Mouse (Mus musculus): ENCODE data around the gene Zswim1. TPM values are rescaled to one million over a fixed set of nuclear protein-coding genes. Genes with fewer than 3 reads are reported as not detected.
"Not testable (repeated sequence)": the region's sequence is repeated elsewhere in the genome, so short reads cannot be mapped to it uniquely, and the experiment has no call there.

Gene Zswim1
- polyA plus RNA-seq, 1 experiment from 2014 or later: 4.4 TPM

GRCm38 (mm10) chr2:164866741-164867551, 44.5 kb downstream of the Zswim1 start:
- peak; percentile 38; the same call in 1 of the 2 replicates for ATAC-seq (ENCODE audit: insufficient read depth)
- Histone ChIP-seq H3K27ac (replicated peaks) (peak overlapping the region; percentile 51; the same call in 1 of the 2 replicates), H3K4me1 (replicated peaks) (peaks cover 21% of the 10 kb centered on the region), H3K4me2 (no peak overlapping the region), H3K27me3 (no peaks in the 10 kb centered on the region; the same call in 1 of the 2 replicates), H3K9me3 (replicated peaks) (no peaks in the 10 kb centered on the region), H3K4me3 (replicated peaks) (no peak overlapping the region), H3K36me3 (replicated peaks) (no peaks in the 10 kb centered on the region), H3K9ac (no peak overlapping the region)
- WGBS (ENCODE audit: insufficient replicate concordance): 39% methylated on average over 16 of the region's 16 CpGs

GRCm38 (mm10) chr2:164867566-164867965, 45.1 kb downstream of the Zswim1 start:
- no peaks in the 10 kb centered on the region for H3K36me3 ChIP-seq (replicated peaks)
- no peaks in the 10 kb centered on the region for H3K9me3 ChIP-seq (replicated peaks)
- peaks cover 16% of the 10 kb centered on the region for H3K4me1 ChIP-seq (replicated peaks)
- 88% methylated on average over 7 of the region's 7 CpGs for WGBS (ENCODE audit: insufficient replicate concordance)
- H3K4me3 ChIP-seq (replicated peaks): no peak overlapping the region
- no peak overlapping the region for H3K4me2 ChIP-seq
- no peak for ATAC-seq (ENCODE audit: insufficient read depth)
- no peak overlapping the region; the same call in 1 of the 2 replicates for H3K27ac ChIP-seq (replicated peaks)
- H3K27me3 ChIP-seq: no peaks in the 10 kb centered on the region
- H3K9ac ChIP-seq: no peak overlapping the region

GRCm38 (mm10) chr2:164868491-164868890, 46.0 kb downstream of the Zswim1 start:
- 36% methylated on average over 7 of the region's 7 CpGs for WGBS (ENCODE audit: insufficient replicate concordance)
- peak; percentile 30 for ATAC-seq (ENCODE audit: insufficient read depth)
- no peaks in the 10 kb centered on the region for H3K9me3 ChIP-seq (replicated peaks)
- no peak overlapping the region for H3K4me2 ChIP-seq
- H3K4me3 ChIP-seq (replicated peaks): no peak overlapping the region
- no peak overlapping the region for H3K27ac ChIP-seq (replicated peaks)
- H3K36me3 ChIP-seq (replicated peaks): no peaks in the 10 kb centered on the region
- no peak overlapping the region for H3K9ac ChIP-seq
- H3K27me3 ChIP-seq: no peaks in the 10 kb centered on the region
- peaks cover 12% of the 10 kb centered on the region for H3K4me1 ChIP-seq (replicated peaks)

- Histone ChIP-seq H3K27ac (replicated peaks) (no peak overlapping the region), H3K4me3 (replicated peaks) (no peak overlapping the region), H3K36me3 (replicated peaks) (no peaks in the 10 kb centered on the region), H3K9ac (no peak overlapping the region), H3K27me3 (no peaks in the 10 kb centered on the region), H3K4me1 (replicated peaks) (peaks cover 14% of the 10 kb centered on the region), H3K9me3 (replicated peaks) (no peaks in the 10 kb centered on the region), H3K4me2 (no peak overlapping the region)
- 50% methylated on average over 6 of the region's 6 CpGs for WGBS (ENCODE audit: insufficient replicate concordance)
- ATAC-seq (ENCODE audit: insufficient read depth): no peak
Measured at GRCm38 (mm10) chr2:164871602-164872303, 49.3 kb downstream of the Zswim1 start.

GRCm38 (mm10) chr2:164873621-164874020, 51.1 kb downstream of the Zswim1 start:
- no peak overlapping the region for H3K4me2 ChIP-seq
- no peaks in the 10 kb centered on the region for H3K36me3 ChIP-seq (replicated peaks)
- H3K27me3 ChIP-seq: no peaks in the 10 kb centered on the region
- H3K4me3 ChIP-seq (replicated peaks): no peak overlapping the region
- H3K4me1 ChIP-seq (replicated peaks): peaks cover 24% of the 10 kb centered on the region
- H3K27ac ChIP-seq (replicated peaks): no peak overlapping the region
- no peaks in the 10 kb centered on the region for H3K9me3 ChIP-seq (replicated peaks)
- ATAC-seq (ENCODE audit: insufficient read depth): no peak
- H3K9ac ChIP-seq: no peak overlapping the region
- 25% methylated on average over 3 of the region's 3 CpGs for WGBS (ENCODE audit: insufficient replicate concordance)

GRCm38 (mm10) chr2:164874239-164874769, 51.8 kb downstream of the Zswim1 start:
- Histone ChIP-seq H3K36me3 (replicated peaks) (no peaks in the 10 kb centered on the region), H3K27ac (replicated peaks) (no peak overlapping the region), H3K9ac (no peak overlapping the region), H3K27me3 (no peaks in the 10 kb centered on the region), H3K4me3 (replicated peaks) (no peak overlapping the region), H3K4me2 (no peak overlapping the region), H3K4me1 (replicated peaks) (peaks cover 26% of the 10 kb centered on the region), H3K9me3 (replicated peaks) (no peaks in the 10 kb centered on the region)
- WGBS (ENCODE audit: insufficient replicate concordance): 24% methylated on average over 1 of the region's 1 CpGs
- no peak for ATAC-seq (ENCODE audit: insufficient read depth)

- ATAC-seq (ENCODE audit: insufficient read depth); H3K4me2 ChIP-seq; H3K27me3 ChIP-seq; H3K27ac ChIP-seq (replicated peaks); H3K4me3 ChIP-seq (replicated peaks); H3K9ac ChIP-seq; H3K36me3 ChIP-seq (replicated peaks); H3K9me3 ChIP-seq (replicated peaks): not testable (repeated sequence)
- peaks cover 31% of the 10 kb centered on the region for H3K4me1 ChIP-seq (replicated peaks)
- WGBS (ENCODE audit: insufficient replicate concordance): 35% methylated on average over 2 of the region's 2 CpGs
Measured at GRCm38 (mm10) chr2:164875648-164876047, 53.2 kb downstream of the Zswim1 start.

Other genes starting within 250 kb of the Zswim1 start
- gene Spint3, start 249.2 kb upstream of the Zswim1 start, polyA plus RNA-seq (2015; fragmentation: Nextera tagmentation; extraction: Ambion mirVana): not detected in 2 replicates
- not detected in 2 replicates for gene Wfdc6a, start 237.2 kb upstream of the Zswim1 start, polyA plus RNA-seq (2015; fragmentation: Nextera tagmentation; extraction: Ambion mirVana)
- gene Eppin, start 229.1 kb upstream of the Zswim1 start, polyA plus RNA-seq (2015; fragmentation: Nextera tagmentation; extraction: Ambion mirVana): not detected in 2 replicates
- gene Wfdc6b, start 209.2 kb upstream of the Zswim1 start, polyA plus RNA-seq (2015; fragmentation: Nextera tagmentation; extraction: Ambion mirVana): not detected in 2 replicates
- not detected in 2 replicates for gene Wfdc8, start 209.1 kb upstream of the Zswim1 start, polyA plus RNA-seq (2015; fragmentation: Nextera tagmentation; extraction: Ambion mirVana)
- not detected in 2 replicates for gene Wfdc16, start 183.9 kb upstream of the Zswim1 start, polyA plus RNA-seq (2015; fragmentation: Nextera tagmentation; extraction: Ambion mirVana)
- not detected in 2 replicates for gene Wfdc10, start 166.6 kb upstream of the Zswim1 start, polyA plus RNA-seq (2015; fragmentation: Nextera tagmentation; extraction: Ambion mirVana)
- gene Wfdc9, start 166.1 kb upstream of the Zswim1 start, polyA plus RNA-seq (2015; fragmentation: Nextera tagmentation; extraction: Ambion mirVana): not detected in 2 replicates
- not detected in 2 replicates for gene Wfdc11, start 148.6 kb upstream of the Zswim1 start, polyA plus RNA-seq (2015; fragmentation: Nextera tagmentation; extraction: Ambion mirVana)
- gene Wfdc13, start 137.6 kb upstream of the Zswim1 start, polyA plus RNA-seq (2015; fragmentation: Nextera tagmentation; extraction: Ambion mirVana): not detected in 2 replicates
- gene Spint4, start 124.2 kb upstream of the Zswim1 start, polyA plus RNA-seq (2015; fragmentation: Nextera tagmentation; extraction: Ambion mirVana): not detected in 2 replicates
- gene Spint5, start 107.4 kb upstream of the Zswim1 start, polyA plus RNA-seq (2015; fragmentation: Nextera tagmentation; extraction: Ambion mirVana): not detected in 2 replicates
- 2.3 and 2.4 TPM in 2 replicates for gene Wfdc3, start 76.8 kb upstream of the Zswim1 start, polyA plus RNA-seq (2015; fragmentation: Nextera tagmentation; extraction: Ambion mirVana)
- 40.5 and 41.1 TPM in 2 replicates for gene Dnttip1, start 76.7 kb upstream of the Zswim1 start, polyA plus RNA-seq (2015; fragmentation: Nextera tagmentation; extraction: Ambion mirVana)
- gene Ube2c, start 52.8 kb upstream of the Zswim1 start, polyA plus RNA-seq (2015; fragmentation: Nextera tagmentation; extraction: Ambion mirVana): 682 and 720 TPM in 2 replicates
- gene Tnnc2, start 42.7 kb upstream of the Zswim1 start, polyA plus RNA-seq (2015; fragmentation: Nextera tagmentation; extraction: Ambion mirVana): 27.2 and 51.1 TPM in 2 replicates
- 5.6 and 7.9 TPM in 2 replicates for gene Snx21, start 36.9 kb upstream of the Zswim1 start, polyA plus RNA-seq (2015; fragmentation: Nextera tagmentation; extraction: Ambion mirVana)
- 20.3 and 21.3 TPM in 2 replicates for gene Acot8, start 17.8 kb upstream of the Zswim1 start, polyA plus RNA-seq (2015; fragmentation: Nextera tagmentation; extraction: Ambion mirVana)
- gene Zswim3, start 17.6 kb upstream of the Zswim1 start, polyA plus RNA-seq (2015; fragmentation: Nextera tagmentation; extraction: Ambion mirVana): 4.3 and 5.5 TPM in 2 replicates
- not detected in 2 replicates for gene Spata25, start 5.9 kb downstream of the Zswim1 start, polyA plus RNA-seq (2015; fragmentation: Nextera tagmentation; extraction: Ambion mirVana)
- gene Ctsa, start 10.2 kb downstream of the Zswim1 start, polyA plus RNA-seq (2015; fragmentation: Nextera tagmentation; extraction: Ambion mirVana): 75.4 and 81.1 TPM in 2 replicates
- gene Neurl2, start 10.8 kb downstream of the Zswim1 start, polyA plus RNA-seq (2015; fragmentation: Nextera tagmentation; extraction: Ambion mirVana): 1.5 and 2.5 TPM in 2 replicates
- 17.8 and 23.5 TPM in 2 replicates for gene Pltp, start 35.0 kb downstream of the Zswim1 start, polyA plus RNA-seq (2015; fragmentation: Nextera tagmentation; extraction: Ambion mirVana)
- gene Pcif1, start 56.6 kb downstream of the Zswim1 start, polyA plus RNA-seq (2015; fragmentation: Nextera tagmentation; extraction: Ambion mirVana): 38.3 and 40.7 TPM in 2 replicates
- 5.9 and 6.9 TPM in 2 replicates for gene Zfp335, start 89.1 kb downstream of the Zswim1 start, polyA plus RNA-seq (2015; fragmentation: Nextera tagmentation; extraction: Ambion mirVana)
- gene Mmp9, start 118.1 kb downstream of the Zswim1 start, polyA plus RNA-seq (2015; fragmentation: Nextera tagmentation; extraction: Ambion mirVana): 5.9 and 10.2 TPM in 2 replicates
- gene Slc12a5, start 138.1 kb downstream of the Zswim1 start, polyA plus RNA-seq (2015; fragmentation: Nextera tagmentation; extraction: Ambion mirVana): 0.26 and 0.37 TPM in 2 replicates
- 14.2 and 14.5 TPM in 2 replicates for gene Ncoa5, start 212.2 kb downstream of the Zswim1 start, polyA plus RNA-seq (2015; fragmentation: Nextera tagmentation; extraction: Ambion mirVana)
- gene Cd40, start 232.9 kb downstream of the Zswim1 start, polyA plus RNA-seq (2015; fragmentation: Nextera tagmentation; extraction: Ambion mirVana): 2.8 and 3.5 TPM in 2 replicates

Data from liver, embryonic 15.5 days (tissue).